Mouse (Mus musculus) hindbrain, postnatal 0 days (tissue): ENCODE measurements at regions not wholly inside any gene's neighbourhood (a gene's known extent, or its start where the extent isn't known, plus 50 kb on each side); places are given as distances from the start of the nearest gene placed in this dataset.

Source experiments
- ATAC-seq: fragments of 200-750 bp; cut with Nextera tagmentation; 2 replicates; pipeline ENCODE4 v1.8.0; 2017; ENCODE audit warnings: mild to moderate bottlenecking, moderate TSS enrichment, moderate library complexity
- DNase-seq: peaks from one replicate; pipeline ENCODE4 v3.0.0-alpha.2; 2015; ENCODE audit warnings: low spot score
- H3K27ac ChIP-seq: fragments of 300-500 bp; sonication (generic); 2 replicates; pipeline ENCODE4 v1.5.1; 2014; ENCODE audit warnings: mild to moderate bottlenecking
- H3K27me3 ChIP-seq: fragments of 300-500 bp; sonication (generic); 2 replicates; pipeline ENCODE4 v1.6.1; 2014; ENCODE audit warnings: low read length, mixed read lengths; ENCODE audit not compliant: insufficient read depth
- H3K36me3 ChIP-seq: fragments of 300-500 bp; sonication (generic); 2 replicates; pipeline ENCODE4 v1.6.1; 2014; ENCODE audit warnings: low read length, mixed read lengths; ENCODE audit not compliant: insufficient read depth
- H3K4me1 ChIP-seq: fragments of 300-500 bp; sonication (generic); 2 replicates; pipeline ENCODE4 v1.6.1; 2014; ENCODE audit warnings: antibody characterized with exemption, low read length, mixed read lengths; ENCODE audit not compliant: insufficient read depth
- H3K4me2 ChIP-seq: fragments of 300-500 bp; sonication (generic); 2 replicates; pipeline ENCODE4 v1.6.1; 2014; ENCODE audit warnings: low read depth, mild to moderate bottlenecking, low read length, moderate library complexity, mixed read lengths
- H3K4me3 ChIP-seq: fragments of 300-500 bp; sonication (generic); 2 replicates; pipeline ENCODE4 v1.5.1; 2014; ENCODE audit warnings: low read length
- H3K9ac ChIP-seq: fragments of 300-500 bp; sonication (generic); replicated peaks from 2 replicates; pipeline ENCODE4 v1.6.1; 2014; ENCODE audit warnings: mild to moderate bottlenecking, low read length, moderate library complexity, mixed read lengths
- H3K9me3 ChIP-seq: fragments of 300-500 bp; sonication (generic); 2 replicates; pipeline ENCODE4 v1.6.1; 2016; ENCODE audit warnings: low read length, mixed read lengths
- CTCF ChIP-seq: IDR thresholded peaks from 2 replicates; pipeline ENCODE4 v1.5.1; 2016; ENCODE audit warnings: antibody characterized with exemption, control low read depth, low read depth
- WGBS: fragments of 180-500 bp; shearing (Covaris S2); extraction: QIAGEN DNeasy Blood & Tissue Kit; methylation state at CpG from one replicate; pipeline ENCODE4 v1.1.7; 2014; 5-methylcytosine and 5-hydroxymethylcytosine counted together

DNA sequence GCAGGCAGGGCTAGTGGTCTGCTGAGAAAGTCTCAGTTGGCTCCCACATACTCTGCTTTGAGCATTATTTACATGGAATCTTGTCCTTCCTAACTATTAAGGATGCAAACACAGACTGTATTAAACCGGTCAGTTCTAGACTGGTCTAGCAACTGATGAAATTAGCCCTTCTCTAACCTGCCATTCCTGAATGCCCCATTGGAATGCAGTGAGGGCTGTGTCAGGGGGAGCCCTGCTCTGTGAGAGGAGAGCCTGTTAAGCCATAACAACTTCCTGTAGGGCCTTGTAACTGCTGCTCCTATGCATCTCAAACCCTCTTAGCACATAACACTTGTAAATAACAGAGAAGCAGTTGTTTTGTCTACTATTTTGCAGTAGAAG is 114.7 kb upstream of the Peli2 start:
- no peak for TF ChIP-seq CTCF
- no peak overlapping the region for H3K4me2 ChIP-seq
- H3K9ac ChIP-seq: no peak overlapping the region
- no peak for DNase-seq
- no peak overlapping the region for H3K4me3 ChIP-seq
- H3K9me3 ChIP-seq: no peaks in the 10 kb centered on the region
- no peaks in the 10 kb centered on the region for H3K36me3 ChIP-seq
- H3K4me1 ChIP-seq: no peaks in the 10 kb centered on the region; the same call in 1 of the 2 replicates
- WGBS: 89% methylated on average over 1 of the region's 1 CpGs
- ATAC-seq: no peak
- H3K27ac ChIP-seq: no peak overlapping the region
- no peaks in the 10 kb centered on the region for H3K27me3 ChIP-seq

DNA sequence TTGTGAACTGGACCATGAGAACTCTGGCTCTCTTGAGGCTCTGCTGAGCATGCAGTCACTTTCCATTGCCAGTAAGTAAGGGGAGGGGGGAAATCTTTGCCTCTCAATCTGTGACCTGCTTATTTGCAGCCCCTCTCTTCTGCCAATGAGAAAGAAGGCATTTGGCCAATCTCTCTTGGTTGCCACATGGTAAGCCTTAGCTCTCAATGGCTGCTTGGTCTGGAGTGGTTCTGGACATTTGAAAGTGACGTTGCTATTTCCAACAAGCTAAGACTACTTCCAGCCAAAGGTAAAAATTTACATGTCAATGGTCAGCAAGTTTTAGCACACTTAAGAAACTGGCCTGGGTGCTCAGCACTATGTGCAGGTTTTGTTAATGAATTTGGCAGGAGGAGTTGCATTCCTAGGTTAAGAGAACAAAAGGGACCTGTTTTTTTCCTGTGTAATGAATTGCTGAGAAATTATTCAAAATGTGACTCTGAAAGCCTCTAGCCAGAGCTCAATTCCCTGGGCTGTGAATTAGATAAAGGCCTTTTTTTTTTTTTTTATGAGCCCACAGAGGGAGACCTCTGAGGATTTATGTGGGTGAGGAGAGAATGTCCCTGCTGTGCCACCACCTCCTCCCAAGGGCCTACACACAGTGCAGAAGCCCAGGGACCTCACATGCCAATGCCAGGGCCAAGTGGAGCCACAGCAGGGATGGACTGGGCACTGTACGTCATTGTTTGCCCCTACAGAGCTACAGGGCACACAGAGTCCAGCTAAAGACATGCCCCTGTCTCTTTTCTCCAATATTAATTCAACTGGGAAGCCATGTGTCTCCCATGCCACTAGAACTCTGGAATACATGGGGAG is 108.0 kb upstream of the Peli2 start:
- Histone ChIP-seq H3K4me2 (no peak overlapping the region), H3K27me3 (no peaks in the 10 kb centered on the region), H3K4me3 (no peak overlapping the region), H3K36me3 (no peaks in the 10 kb centered on the region), H3K9me3 (no peaks in the 10 kb centered on the region), H3K27ac (peak overlapping the region; percentile 5; the same call in 1 of the 2 replicates), H3K4me1 (no peaks in the 10 kb centered on the region), H3K9ac (no peak overlapping the region)
- DNase-seq: peak; percentile 78
- TF ChIP-seq CTCF: no peak
- ATAC-seq: peak; percentile 84
- 33% methylated on average over 2 of the region's 2 CpGs for WGBS

DNA sequence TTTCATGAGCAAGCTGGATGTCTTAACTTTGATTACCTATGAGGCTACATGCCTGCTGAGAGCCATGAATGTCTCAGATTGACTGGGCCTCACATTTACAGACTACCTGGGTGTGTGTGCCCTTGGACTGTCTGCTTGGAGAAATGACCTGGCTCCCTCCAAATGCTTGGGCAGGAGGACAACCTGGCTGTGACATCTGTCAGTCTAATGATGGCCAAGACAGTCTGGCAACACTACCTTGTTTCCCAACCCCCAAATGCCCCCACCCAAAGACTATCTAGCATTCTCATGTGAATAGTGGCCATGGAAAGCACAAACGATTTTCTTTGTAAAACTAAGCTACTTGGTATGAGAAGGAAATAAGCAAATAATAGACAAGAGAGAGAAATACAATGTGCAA is 107.2 kb upstream of the Peli2 start:
- H3K27ac ChIP-seq: no peak overlapping the region
- H3K4me1 ChIP-seq: no peaks in the 10 kb centered on the region
- H3K9me3 ChIP-seq: no peaks in the 10 kb centered on the region
- DNase-seq: no peak
- ATAC-seq: no peak
- H3K4me3 ChIP-seq: no peak overlapping the region
- no peak overlapping the region for H3K4me2 ChIP-seq
- TF ChIP-seq CTCF: no peak
- no peak overlapping the region for H3K9ac ChIP-seq
- 77% methylated on average over 1 of the region's 1 CpGs for WGBS
- no peaks in the 10 kb centered on the region for H3K36me3 ChIP-seq
- no peaks in the 10 kb centered on the region for H3K27me3 ChIP-seq

DNA sequence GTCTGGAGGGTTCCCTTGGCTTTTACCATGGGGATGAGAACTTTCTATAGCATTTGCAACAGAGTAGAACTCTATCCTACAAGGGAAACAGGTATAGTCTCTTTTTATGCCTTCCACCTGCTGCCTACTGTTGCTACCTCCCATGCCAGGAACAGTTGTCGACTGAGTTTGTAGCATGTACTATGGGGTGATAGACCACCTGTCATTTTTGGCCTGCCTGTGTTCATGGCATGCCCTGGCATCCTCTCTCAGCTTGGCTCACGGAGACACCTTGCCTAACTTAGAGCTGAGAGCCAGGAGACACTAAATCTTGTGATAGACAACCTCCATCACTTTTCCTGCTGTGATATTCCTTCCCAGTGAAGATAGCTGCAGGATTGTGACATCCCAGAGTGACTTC is 105.8 kb upstream of the Peli2 start:
- H3K4me1 ChIP-seq: no peaks in the 10 kb centered on the region
- no peak for ATAC-seq
- H3K9ac ChIP-seq: no peak overlapping the region
- WGBS: 69% methylated on average over 2 of the region's 2 CpGs
- DNase-seq: no peak
- H3K4me3 ChIP-seq: no peak overlapping the region
- no peak overlapping the region for H3K27ac ChIP-seq
- no peaks in the 10 kb centered on the region for H3K9me3 ChIP-seq
- H3K27me3 ChIP-seq: no peaks in the 10 kb centered on the region
- no peaks in the 10 kb centered on the region for H3K36me3 ChIP-seq
- no peak overlapping the region for H3K4me2 ChIP-seq
- TF ChIP-seq CTCF: no peak

DNA sequence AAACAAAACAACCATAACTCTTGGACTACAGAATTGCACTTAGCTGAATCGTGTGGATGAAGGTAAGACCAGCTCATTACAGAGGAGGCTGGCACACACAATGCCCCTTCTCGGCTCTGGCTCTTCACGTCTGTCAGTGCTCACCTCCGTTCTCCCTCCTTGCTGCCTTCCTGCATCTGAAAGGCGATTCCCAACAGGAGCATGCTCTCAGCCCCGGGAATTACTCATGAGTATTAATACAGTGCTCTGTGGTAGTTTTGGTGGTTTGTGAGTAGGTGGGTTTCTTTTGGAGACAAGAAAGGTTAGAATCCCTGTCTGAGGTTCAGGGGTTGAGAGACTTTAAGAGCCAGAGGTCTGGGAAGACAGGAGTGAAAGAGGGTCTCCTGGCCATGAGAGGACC is 102.7 kb upstream of the Peli2 start:
- no peaks in the 10 kb centered on the region for H3K4me1 ChIP-seq
- no peak overlapping the region for H3K27ac ChIP-seq
- H3K4me2 ChIP-seq: no peak overlapping the region
- ATAC-seq (no peak), DNase-seq (no peak)
- H3K4me3 ChIP-seq: no peak overlapping the region
- H3K36me3 ChIP-seq: no peaks in the 10 kb centered on the region
- H3K9ac ChIP-seq: no peak overlapping the region
- H3K27me3 ChIP-seq: no peaks in the 10 kb centered on the region
- no peak for TF ChIP-seq CTCF
- WGBS: 89% methylated on average over 6 of the region's 6 CpGs
- no peaks in the 10 kb centered on the region for H3K9me3 ChIP-seq

DNA sequence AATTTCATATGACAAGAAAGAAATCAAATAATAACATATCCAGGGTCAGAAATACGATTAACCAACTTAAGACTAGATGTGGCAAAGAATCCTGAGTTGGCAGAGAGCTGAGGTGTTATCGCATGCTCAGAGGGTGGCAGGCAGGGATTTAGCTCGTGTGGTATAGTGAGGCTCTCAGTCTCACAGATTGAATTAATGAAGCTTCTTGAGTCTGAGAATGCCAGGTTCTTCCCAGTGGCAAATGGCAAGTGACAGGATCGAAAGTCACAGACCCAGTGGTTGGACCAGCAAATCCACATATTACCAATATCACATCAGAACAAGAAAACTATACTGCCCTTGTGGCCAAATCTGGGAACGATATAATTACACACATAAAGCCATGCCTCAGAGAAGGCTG is 101.3 kb upstream of the Peli2 start:
- no peak for TF ChIP-seq CTCF
- Histone ChIP-seq H3K27me3 (no peaks in the 10 kb centered on the region), H3K9me3 (no peaks in the 10 kb centered on the region), H3K9ac (no peak overlapping the region), H3K27ac (no peak overlapping the region), H3K4me1 (no peaks in the 10 kb centered on the region), H3K4me3 (no peak overlapping the region), H3K36me3 (no peaks in the 10 kb centered on the region), H3K4me2 (no peak overlapping the region)
- WGBS: 70% methylated on average over 5 of the region's 5 CpGs
- ATAC-seq: no peak
- DNase-seq: no peak

DNA sequence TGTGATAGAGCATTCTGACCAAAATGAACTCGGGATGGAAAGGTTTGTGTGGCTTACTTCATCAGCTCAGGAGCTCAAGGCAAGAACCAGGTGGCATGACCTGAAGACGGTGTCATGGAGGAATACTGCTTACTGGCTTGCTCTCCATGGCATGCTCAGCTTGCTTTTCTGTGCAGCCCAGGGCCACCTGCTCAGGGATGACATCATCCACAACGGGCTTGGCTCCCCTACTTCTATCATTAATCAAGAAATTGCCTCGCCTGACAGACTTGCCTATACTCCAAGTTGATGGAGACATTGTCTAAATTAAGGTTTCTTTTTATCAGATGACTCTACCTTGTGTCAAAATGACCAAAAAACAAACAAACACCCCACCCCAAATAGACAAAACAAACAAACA is 98.4 kb upstream of the Peli2 start:
- whole genome bisulfite sequencing: 78% methylated on average over 4 of the region's 4 CpGs
- ATAC-seq: no peak
- Histone ChIP-seq H3K27ac (no peak overlapping the region), H3K36me3 (no peaks in the 10 kb centered on the region), H3K4me3 (no peak overlapping the region), H3K27me3 (no peaks in the 10 kb centered on the region), H3K4me2 (no peak overlapping the region), H3K9me3 (no peaks in the 10 kb centered on the region), H3K4me1 (no peaks in the 10 kb centered on the region), H3K9ac (no peak overlapping the region)
- TF ChIP-seq CTCF: no peak
- no peak for DNase-seq
